Comparison of ENCODE assay signal across 13 mouse cellular contexts in the genomic region with DNA sequence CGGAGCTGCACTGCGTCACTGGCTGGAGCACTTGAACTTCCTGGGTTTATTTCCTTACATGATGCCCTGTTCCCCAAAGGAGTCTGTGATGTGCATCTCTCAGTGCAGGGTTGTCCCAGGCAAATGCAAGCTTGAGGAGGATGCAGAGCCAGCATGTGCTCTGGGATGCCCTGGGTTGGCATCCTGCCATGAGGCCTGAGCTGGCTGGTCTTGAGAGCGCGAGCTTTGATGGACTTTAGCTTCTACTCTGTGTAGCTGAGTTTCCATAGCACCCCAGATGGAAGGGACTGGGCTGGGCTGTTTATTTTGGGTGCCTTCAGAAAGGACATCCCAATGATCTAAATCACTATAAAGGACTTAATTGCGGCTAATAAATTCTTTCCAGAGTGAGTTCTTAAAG. TPM values are rescaled to one million over a fixed set of nuclear protein-coding genes. Genes with fewer than 3 reads are reported as not detected.
A peak's percentile ranks its signal among the peaks of the same experiment; 100 is the strongest.
DNase-seq lines count a peak whose midpoint lies in the region; ATAC-seq and TF ChIP-seq lines count a peak whose summit lies in the region.
"Had no signal": no experiment of that assay in that cellular context is flagged by ENCODE, and none has a peak within 500 bp of the region (broad histone marks: within the 10 kb centered on the region; RNA-seq: fewer than 3 reads in every experiment).

No protein-coding gene starts in this region.

- no peak for TF ChIP-seq EP300 in stomach, postnatal 0 days (optimal IDR thresholded peaks at IDR 0.05)

- H3K4me1 ChIP-seq in heart, embryonic 10.5 days = peaks cover 73% of the 10 kb centered on the region
- H3K4me1 ChIP-seq in lung, embryonic 15.5 days = peaks cover 31% of the 10 kb centered on the region
- H3K4me1 ChIP-seq in intestine, postnatal 0 days (replicated peaks; ENCODE audit: control insufficient read depth, insufficient read depth, low read length) = no peaks in the 10 kb centered on the region; the same call in 1 of the 2 replicates
- H3K4me1 ChIP-seq in stomach, postnatal 0 days (replicated peaks; ENCODE audit: control insufficient read depth, insufficient read depth) = 0 out of 2 replicates have a peak, but pooled peaks cover under 1% of the 10 kb centered on the region
- peaks cover 81% of the 10 kb centered on the region for H3K4me1 ChIP-seq in embryonic facial prominence, embryonic 10.5 days

- peak overlapping the region; percentile 17; the same call in 1 of the 2 replicates for H3K27ac ChIP-seq in heart, embryonic 10.5 days
- 0 out of 2 replicates have a peak overlapping the region, but pooled peaks have one; percentile 5 for H3K27ac ChIP-seq in lung, embryonic 15.5 days
- no peak overlapping the region for H3K27ac ChIP-seq in intestine, postnatal 0 days (ENCODE audit: low read depth, low read length)
- H3K27ac ChIP-seq in stomach, postnatal 0 days (replicated peaks) = no peak overlapping the region
- H3K27ac ChIP-seq in embryonic facial prominence, embryonic 10.5 days (replicated peaks) = no peak overlapping the region; the same call in 1 of the 2 replicates
- H3K27ac ChIP-seq: liver, embryonic 15.5 days; neural tube, embryonic 12.5 days had no signal

- no peak for ATAC-seq in lung, embryonic 15.5 days (ENCODE audit: borderline replicate concordance, extremely low read depth, low FRiP score, low TSS enrichment)
- ATAC-seq in intestine, postnatal 0 days = peak; percentile 52
- ATAC-seq in stomach, postnatal 0 days (ENCODE audit: low FRiP score, low TSS enrichment) = peak; percentile 34; the same call in 1 of the 2 replicates
- ATAC-seq: activated CD4-positive, CD25-positive, alpha-beta regulatory T cell, adult 4 months; forebrain, postnatal 0 days had no signal

- no peak for TF ChIP-seq CTCF in intestine, postnatal 0 days (IDR thresholded peaks at IDR 0.05; ENCODE audit: low read depth)
- TF ChIP-seq CTCF in stomach, postnatal 0 days (IDR thresholded peaks at IDR 0.05; ENCODE audit: low read depth) = no peak

- H3K4me3 ChIP-seq in heart, embryonic 10.5 days = no peak overlapping the region
- no peak overlapping the region for H3K4me3 ChIP-seq in lung, embryonic 15.5 days
- no peak overlapping the region for H3K4me3 ChIP-seq in intestine, postnatal 0 days (ENCODE audit: low read depth, low read length)
- H3K4me3 ChIP-seq in stomach, postnatal 0 days (ENCODE audit: low read depth, low read length) = no peak overlapping the region
- no peak overlapping the region for H3K4me3 ChIP-seq in embryonic facial prominence, embryonic 10.5 days
- H3K4me3 ChIP-seq: liver, embryonic 15.5 days; neural tube, embryonic 12.5 days had no signal

- no peaks in the 10 kb centered on the region for H3K36me3 ChIP-seq in heart, embryonic 10.5 days
- no peaks in the 10 kb centered on the region for H3K36me3 ChIP-seq in lung, embryonic 15.5 days
- H3K36me3 ChIP-seq in intestine, postnatal 0 days (ENCODE audit: control insufficient read depth, insufficient read depth) = no peaks in the 10 kb centered on the region
- H3K36me3 ChIP-seq in stomach, postnatal 0 days (ENCODE audit: control insufficient read depth, insufficient read depth, low read length) = no peaks in the 10 kb centered on the region
- H3K36me3 ChIP-seq in embryonic facial prominence, embryonic 10.5 days (replicated peaks) = no peaks in the 10 kb centered on the region
- H3K36me3 ChIP-seq: liver, embryonic 15.5 days; neural tube, embryonic 12.5 days had no signal

- WGBS in heart, embryonic 10.5 days = 79% methylated on average over 5 of the region's 5 CpGs
- WGBS in lung, embryonic 15.5 days = 55% methylated on average over 5 of the region's 5 CpGs
- 42% methylated on average over 5 of the region's 5 CpGs for WGBS in intestine, postnatal 0 days
- WGBS in stomach, postnatal 0 days = 54% methylated on average over 5 of the region's 5 CpGs
- WGBS in embryonic facial prominence, embryonic 10.5 days = 89% methylated on average over 5 of the region's 5 CpGs

- no peak overlapping the region for H3K9ac ChIP-seq in lung, embryonic 15.5 days
- H3K9ac ChIP-seq in intestine, postnatal 0 days (ENCODE audit: low read depth, low read length) = no peak overlapping the region
- H3K9ac ChIP-seq in stomach, postnatal 0 days (ENCODE audit: low read length) = no peak overlapping the region
- H3K9ac ChIP-seq: forebrain, postnatal 0 days; liver, embryonic 15.5 days; neural tube, embryonic 12.5 days had no signal

- H3K9me3 ChIP-seq in heart, embryonic 10.5 days = no peaks in the 10 kb centered on the region
- H3K9me3 ChIP-seq in lung, embryonic 15.5 days = no peaks in the 10 kb centered on the region
- H3K9me3 ChIP-seq in intestine, postnatal 0 days (ENCODE audit: control insufficient read depth) = no peaks in the 10 kb centered on the region
- H3K9me3 ChIP-seq in stomach, postnatal 0 days (ENCODE audit: control insufficient read depth, low read length) = no peaks in the 10 kb centered on the region
- no peaks in the 10 kb centered on the region for H3K9me3 ChIP-seq in embryonic facial prominence, embryonic 10.5 days
- H3K9me3 ChIP-seq: liver, embryonic 15.5 days; megakaryocyte, embryonic 14.5 days; neural tube, embryonic 12.5 days had no signal

- H3K4me2 ChIP-seq in lung, embryonic 15.5 days = no peak overlapping the region
- H3K4me2 ChIP-seq in intestine, postnatal 0 days (replicated peaks; ENCODE audit: low read depth) = no peak overlapping the region
- H3K4me2 ChIP-seq in stomach, postnatal 0 days (replicated peaks; ENCODE audit: low read depth) = no peak overlapping the region
- H3K4me2 ChIP-seq: liver, embryonic 15.5 days; neural tube, embryonic 12.5 days had no signal

- peaks cover 48% of the 10 kb centered on the region; the same call in 1 of the 2 replicates for H3K27me3 ChIP-seq in heart, embryonic 10.5 days (ENCODE audit: insufficient read depth, poor library complexity, severe bottlenecking)
- H3K27me3 ChIP-seq in lung, embryonic 15.5 days = no peaks in the 10 kb centered on the region
- H3K27me3 ChIP-seq in intestine, postnatal 0 days (replicated peaks; ENCODE audit: control insufficient read depth, insufficient read depth, low read length) = no peaks in the 10 kb centered on the region
- H3K27me3 ChIP-seq in stomach, postnatal 0 days (ENCODE audit: control insufficient read depth, insufficient read depth, low read length) = no peaks in the 10 kb centered on the region
- H3K27me3 ChIP-seq in embryonic facial prominence, embryonic 10.5 days (replicated peaks; ENCODE audit: low read depth, poor library complexity, severe bottlenecking) = peaks cover 18% of the 10 kb centered on the region
- H3K27me3 ChIP-seq: megakaryocyte, embryonic 14.5 days; neural tube, embryonic 12.5 days had no signal

- no peak for DNase-seq in heart, embryonic 10.5 days (ENCODE audit: low spot score)
- DNase-seq in heart, adult 9 months (ENCODE audit: low spot score in 2 of 2) = no peak
- no peak for DNase-seq in lung, postnatal 10 days
- DNase-seq in stomach, postnatal 0 days (ENCODE audit: low spot score) = peak; percentile 26
- no peak for DNase-seq in embryonic facial prominence, embryonic 10.5 days (ENCODE audit: low spot score)
- DNase-seq: forebrain, postnatal 0 days; thymus, postnatal 25 days had no signal

RNA-seq across cellular contexts. Expression of a gene that starts 36.5 kb away (rescaled TPM):
- polyA plus RNA-seq in heart, embryonic 10.5 days (2016; fragmentation: Nextera tagmentation; extraction: Ambion mirVana) = 0.59 and 1.4 TPM in 2 replicates
- 4.6 and 4.7 TPM in 2 replicates for polyA plus RNA-seq in lung, embryonic 15.5 days (2015; fragmentation: Nextera tagmentation; extraction: Ambion mirVana)
- 6.2 and 7.8 TPM in 2 replicates for polyA plus RNA-seq in intestine, postnatal 0 days (2015; fragmentation: Nextera tagmentation; extraction: Ambion mirVana)
- polyA plus RNA-seq in stomach, postnatal 0 days (2015; fragmentation: Nextera tagmentation; extraction: Ambion mirVana) = 1.6 and 1.8 TPM in 2 replicates
- polyA plus RNA-seq in embryonic facial prominence, embryonic 10.5 days (2016; fragmentation: Nextera tagmentation; extraction: Ambion mirVana) = 0.60 and 0.73 TPM in 2 replicates
- polyA plus RNA-seq: activated CD4-positive, CD25-positive, alpha-beta regulatory T cell, adult 4 months had no signal

Comparison
In these comparisons a context has a peak if more than half of its experiments do, and no peak if none do; other contexts are left out.
1. H3K27ac ChIP-seq: peak in heart, embryonic 10.5 days (single experiment) and lung, embryonic 15.5 days (single experiment); none in intestine, postnatal 0 days (single experiment), stomach, postnatal 0 days (single experiment) and embryonic facial prominence, embryonic 10.5 days (single experiment).